Mouse (Mus musculus): ENCODE results near the gene Gm11020.
"Not testable (repeated sequence)": the region's sequence is repeated elsewhere in the genome, so short reads cannot be mapped to it uniquely, and the experiment has no call there.

Gm11020 gene

GRCm38 (mm10) chr8:104321267-104321666 lies at the start of gene Gm11020:
Gm11020 (plus strand) TSS chr8:104321567.
- DNase-seq (ENCODE audit: low read depth, low spot score), result not testable (repeated sequence)

- DNase-seq (ENCODE audit: low read depth, low spot score), result not testable (repeated sequence)
Measured at GRCm38 (mm10) chr8:104293081-104293480, 28.3 kb upstream of the Gm11020 start, which contains the start of gene Cmtm2a. Cmtm2a (minus strand) TSS chr8:104293181.

GRCm38 (mm10) chr8:104294396-104294795 lies 27.0 kb upstream of the Gm11020 start:
- DNase-seq (ENCODE audit: low read depth, low spot score), result no peak

GRCm38 (mm10) chr8:104301577-104301976 lies 19.8 kb upstream of the Gm11020 start:
- not testable (repeated sequence) for DNase-seq (ENCODE audit: low read depth, low spot score)

GRCm38 (mm10) chr8:104302536-104302935 lies 18.8 kb upstream of the Gm11020 start:
- DNase-seq (ENCODE audit: low read depth, low spot score), result not testable (repeated sequence)

- no peak for DNase-seq (ENCODE audit: low read depth, low spot score)
Measured at GRCm38 (mm10) chr8:104304962-104305361, 16.4 kb upstream of the Gm11020 start.

- DNase-seq (ENCODE audit: low read depth, low spot score), result not testable (repeated sequence)
Measured at GRCm38 (mm10) chr8:104308341-104308740, 13.0 kb upstream of the Gm11020 start.

GRCm38 (mm10) chr8:104309441-104310155 lies 11.8 kb upstream of the Gm11020 start, which contains the start of the genes Gm45711 and Cmtm1:
Gm45711 (minus strand) TSS chr8:104310081.
Cmtm1 (minus strand) TSS chr8:104310145.
- peak; percentile 70 for DNase-seq (ENCODE audit: low read depth, low spot score)

GRCm38 (mm10) chr8:104312023-104312422 lies 9.3 kb upstream of the Gm11020 start:
- not testable (repeated sequence) for DNase-seq (ENCODE audit: low read depth, low spot score)

- DNase-seq (ENCODE audit: low read depth, low spot score), result peak; percentile 7
Measured at GRCm38 (mm10) chr8:104313311-104313710, 8.1 kb upstream of the Gm11020 start.

GRCm38 (mm10) chr8:104321930-104322329 lies 563 bp downstream of the Gm11020 start, which contains the start of gene Cmtm2b:
Cmtm2b (plus strand) TSS chr8:104322230.
- DNase-seq (ENCODE audit: low read depth, low spot score), result not testable (repeated sequence)

- no peak for DNase-seq (ENCODE audit: low read depth, low spot score)
Measured at GRCm38 (mm10) chr8:104332665-104333631, 11.6 kb downstream of the Gm11020 start.

- DNase-seq (ENCODE audit: low read depth, low spot score), result no peak
Measured at GRCm38 (mm10) chr8:104333786-104334185, 12.4 kb downstream of the Gm11020 start.

GRCm38 (mm10) chr8:104334196-104334595 lies 12.8 kb downstream of the Gm11020 start:
- no peak for DNase-seq (ENCODE audit: low read depth, low spot score)

- no peak for DNase-seq (ENCODE audit: low read depth, low spot score)
Measured at GRCm38 (mm10) chr8:104336806-104337205, 15.4 kb downstream of the Gm11020 start.

GRCm38 (mm10) chr8:104337890-104338289 lies 16.5 kb downstream of the Gm11020 start:
- DNase-seq (ENCODE audit: low read depth, low spot score), result no peak

GRCm38 (mm10) chr8:104339229-104339982 lies 18.0 kb downstream of the Gm11020 start, which contains the start of gene Cmtm3:
Cmtm3 (plus strand) TSS chr8:104339410.
- peak; percentile 34 for DNase-seq (ENCODE audit: low read depth, low spot score)

GRCm38 (mm10) chr8:104339983-104340232 lies 18.5 kb downstream of the Gm11020 start:
- no peak for DNase-seq (ENCODE audit: low read depth, low spot score)

- peak; percentile 76 for DNase-seq (ENCODE audit: low read depth, low spot score)
Measured at GRCm38 (mm10) chr8:104340233-104341105, 19.1 kb downstream of the Gm11020 start.

- peak; percentile 84 for DNase-seq (ENCODE audit: low read depth, low spot score)
Measured at GRCm38 (mm10) chr8:104341106-104341561, 19.8 kb downstream of the Gm11020 start.
